Mouse (Mus musculus): ENCODE measurements around the gene Kctd6.
A peak's percentile ranks its signal among the peaks of the same experiment; 100 is the strongest.

The Kctd6 gene

GRCm38 (mm10) chr14:8214299-8215207, 613 bp downstream of the Kctd6 start:
- peak; percentile 64 to 71 for DNase-seq (ENCODE audit: low spot score in 2 of 2)

GRCm38 (mm10) chr14:8215208-8215778, 1.4 kb downstream of the Kctd6 start:
- no peak for DNase-seq (ENCODE audit: low spot score in 2 of 2)

DNA sequence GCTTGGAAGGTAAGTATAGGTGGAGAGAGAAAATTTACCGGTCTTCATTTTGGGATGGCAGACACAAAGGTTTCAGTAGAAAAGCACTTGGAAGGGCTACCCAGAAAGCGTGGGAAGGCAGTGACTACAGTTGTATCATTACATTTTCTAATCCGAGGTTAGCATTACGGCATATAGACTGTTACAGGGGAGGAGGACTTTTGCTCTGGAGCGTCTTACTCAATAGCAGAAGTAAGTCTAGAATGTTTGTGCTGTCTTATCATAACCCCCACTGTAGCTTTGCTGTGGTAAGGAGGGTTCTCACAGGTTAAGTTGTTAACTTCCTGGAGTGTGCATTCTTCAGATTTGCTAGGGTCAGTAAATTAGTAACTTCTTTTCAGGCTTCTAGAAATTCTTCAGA, 2.2 kb downstream of the Kctd6 start:
- no peak for DNase-seq (ENCODE audit: low spot score in 2 of 2)

GRCm38 (mm10) chr14:8218238-8218637, 4.3 kb downstream of the Kctd6 start:
- no peak for DNase-seq (ENCODE audit: low spot score in 2 of 2)

DNA sequence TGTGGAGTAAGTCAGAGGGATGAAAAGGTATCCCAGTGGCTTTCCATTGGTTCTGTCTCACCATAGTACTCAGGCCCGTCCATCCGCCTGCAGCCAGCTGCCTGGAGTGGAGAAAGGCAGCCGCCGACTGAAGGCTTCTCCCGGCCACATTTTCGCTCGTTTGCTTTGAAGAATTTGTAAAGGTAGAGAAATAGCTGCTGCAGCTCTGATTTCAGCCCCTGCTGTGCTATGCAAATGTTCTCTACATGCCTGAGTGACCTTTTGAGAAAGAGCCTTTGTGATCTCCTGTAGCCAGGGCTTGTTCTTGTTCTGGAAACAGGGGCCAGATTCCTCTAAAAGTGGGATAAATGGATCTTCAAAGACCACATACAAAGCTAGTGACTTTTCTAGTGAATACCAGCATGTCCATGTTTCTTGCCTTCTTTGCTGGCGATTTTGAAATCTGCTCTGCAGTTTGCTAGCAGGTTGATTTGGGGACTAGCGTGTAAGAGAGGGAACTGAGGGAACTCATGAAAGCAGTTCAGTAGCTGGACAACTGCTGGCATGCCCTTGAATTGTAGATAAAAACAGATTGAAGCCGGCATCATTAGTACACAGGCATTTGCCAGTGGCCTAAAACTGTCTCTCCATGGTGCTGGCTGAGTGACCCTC, 4.9 kb downstream of the Kctd6 start:
- no peak for DNase-seq (ENCODE audit: low spot score in 2 of 2)

DNA sequence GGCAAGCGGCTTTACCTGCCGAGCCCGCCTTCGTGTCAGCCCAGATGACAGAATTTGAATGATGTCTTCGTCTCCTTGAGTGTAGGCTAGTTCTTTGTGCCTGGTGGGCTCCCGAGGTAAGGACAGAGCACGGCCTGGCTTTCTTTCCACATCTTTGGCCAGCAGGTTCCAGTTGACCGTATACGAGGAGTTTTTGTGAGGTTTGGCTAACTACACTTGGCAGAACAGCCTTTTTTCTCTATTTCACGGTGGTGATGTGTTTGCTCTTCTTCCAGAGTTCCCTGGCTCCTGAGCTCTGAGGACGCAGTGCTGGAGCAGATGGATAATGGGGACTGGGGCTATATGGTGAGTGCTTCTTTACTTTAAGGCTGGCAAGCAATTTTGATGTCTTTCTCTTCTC, 5.9 kb downstream of the Kctd6 start:
- DNase-seq (ENCODE audit: low spot score in 2 of 2) = no peak

- no peak for DNase-seq (ENCODE audit: low spot score in 2 of 2)
These were observed 6.4 kb downstream of the Kctd6 start for GRCm38 (mm10) chr14:8220306-8220705.

DNA sequence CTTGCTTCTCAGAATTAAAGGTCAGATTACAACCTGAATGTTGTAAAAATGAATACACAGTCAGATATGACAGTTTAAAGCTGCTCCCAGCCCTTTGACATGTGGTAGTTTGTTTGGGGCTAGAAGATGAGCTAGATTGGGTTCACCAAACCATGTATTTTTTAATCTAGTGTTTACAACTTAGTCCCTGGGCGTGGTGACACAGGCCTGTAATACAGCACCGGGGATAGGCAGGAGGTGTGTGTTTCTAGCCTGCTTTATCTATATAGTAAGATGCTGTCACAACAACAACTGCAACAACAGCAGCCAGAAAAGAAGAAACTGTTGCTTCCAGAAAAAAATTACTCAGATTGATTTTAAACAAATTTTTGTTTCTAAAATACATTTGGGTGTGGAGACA, 7.0 kb downstream of the Kctd6 start:
- DNase-seq (ENCODE audit: low spot score in 2 of 2) = no peak

DNA sequence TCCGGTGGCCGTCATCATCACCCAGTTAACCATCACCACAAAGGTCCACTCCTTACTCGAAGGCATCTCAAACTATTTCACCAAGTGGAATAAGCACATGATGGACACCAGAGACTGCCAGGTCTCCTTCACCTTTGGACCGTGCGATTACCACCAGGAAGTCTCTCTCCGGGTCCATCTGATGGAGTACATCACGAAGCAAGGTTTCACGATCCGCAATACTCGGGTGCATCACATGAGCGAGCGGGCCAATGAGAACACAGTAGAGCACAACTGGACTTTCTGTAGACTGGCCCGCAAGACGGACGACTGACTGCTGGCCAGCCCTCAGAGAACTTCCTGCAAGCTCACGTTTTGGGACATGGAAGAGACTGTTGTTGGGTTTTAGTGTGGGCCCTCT, 8.6 kb downstream of the Kctd6 start:
- no peak for DNase-seq (ENCODE audit: low spot score in 2 of 2)

GRCm38 (mm10) chr14:8223506-8224293, 9.8 kb downstream of the Kctd6 start:
- no peak for DNase-seq (ENCODE audit: low spot score in 2 of 2)

GRCm38 (mm10) chr14:8224805-8225204, 10.9 kb downstream of the Kctd6 start:
- DNase-seq (ENCODE audit: low spot score in 2 of 2) = no peak

DNA sequence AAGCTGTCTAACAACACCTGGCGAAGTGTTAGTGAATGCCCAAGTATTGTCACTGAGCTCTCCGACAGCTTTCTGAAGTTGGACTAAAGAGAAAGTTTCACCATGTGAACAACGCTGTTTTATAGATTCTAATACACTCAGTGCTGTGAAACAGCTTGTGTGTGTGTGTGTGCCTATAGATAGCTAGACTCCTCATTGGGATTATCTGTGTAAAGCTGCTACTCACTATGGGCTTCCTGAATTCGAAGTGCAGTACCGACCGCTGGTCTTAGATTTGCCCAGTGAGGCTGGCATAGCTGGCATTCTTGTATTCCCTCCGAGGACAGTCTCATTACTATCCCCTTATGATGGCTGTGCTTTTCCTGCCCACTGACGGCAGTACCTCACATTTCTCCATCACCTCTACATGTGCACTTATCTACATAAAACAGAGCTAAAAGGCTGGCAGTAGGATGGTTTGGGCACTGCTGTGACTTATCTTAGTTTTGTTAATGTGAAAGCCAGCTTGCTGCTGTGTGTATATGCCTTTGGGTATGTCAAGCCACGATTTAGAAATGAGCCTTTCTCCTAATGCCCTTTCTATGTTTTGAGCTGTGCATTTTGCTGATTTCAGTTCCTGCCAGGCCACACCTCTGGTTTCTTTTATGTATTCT, 15.6 kb downstream of the Kctd6 start:
- no peak for DNase-seq (ENCODE audit: low spot score in 2 of 2)

DNA sequence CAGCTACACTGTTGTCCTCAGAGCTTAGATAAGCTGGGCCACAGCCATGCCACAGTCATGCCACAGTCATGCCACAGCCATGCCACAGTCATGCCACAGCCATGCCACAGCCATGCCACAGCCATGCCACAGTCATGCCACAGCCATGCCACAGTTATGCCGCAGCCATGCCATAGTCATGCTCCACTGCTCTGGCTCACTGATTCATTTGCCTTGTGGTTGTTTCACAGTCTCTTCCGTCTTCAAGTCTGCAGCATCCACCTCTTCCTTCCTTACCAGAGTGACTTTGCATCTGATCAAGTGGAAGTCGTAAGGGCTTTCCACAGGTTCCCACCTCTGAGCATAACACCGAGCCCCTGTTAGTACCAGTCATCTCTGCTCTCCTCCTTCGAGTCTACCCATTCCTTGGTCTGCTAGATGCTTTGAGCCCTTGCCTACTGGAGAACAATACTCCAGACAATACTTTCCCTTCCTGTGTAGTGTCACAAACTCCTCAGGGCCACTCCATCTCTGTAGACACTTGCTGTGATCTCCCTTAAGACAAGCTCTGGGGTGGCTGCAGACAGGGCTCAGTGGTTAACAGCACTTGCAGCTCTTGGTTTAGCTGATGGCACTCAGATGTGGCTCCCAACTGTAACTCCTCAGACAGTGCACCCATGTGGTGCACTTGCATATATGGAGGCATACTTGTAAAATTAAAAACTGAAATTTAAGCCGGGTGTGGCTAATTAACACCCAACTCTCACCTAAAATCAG, 18.4 kb downstream of the Kctd6 start:
- no peak for DNase-seq (ENCODE audit: low spot score in 2 of 2)

DNA sequence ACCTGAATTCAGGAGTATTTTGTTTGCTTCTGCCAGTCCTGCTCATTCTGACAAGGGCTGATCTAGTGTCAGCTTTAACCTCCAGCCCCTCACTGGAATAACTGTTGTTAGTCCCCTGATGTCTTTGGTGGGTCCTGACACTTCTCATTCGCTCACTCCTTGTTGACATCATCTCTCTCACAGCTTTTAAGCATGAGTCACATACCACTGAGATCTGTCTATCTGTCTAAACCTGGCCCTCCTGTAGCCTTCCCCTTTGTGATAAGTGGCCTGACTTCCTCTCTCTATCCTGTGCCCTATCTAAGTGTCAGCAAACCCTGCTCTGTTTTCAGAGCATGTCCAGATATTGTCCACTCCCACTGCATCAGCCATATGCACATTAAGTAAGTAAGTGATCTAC, 19.3 kb downstream of the Kctd6 start:
- DNase-seq (ENCODE audit: low spot score in 2 of 2) = no peak

- no peak for DNase-seq (ENCODE audit: low spot score in 2 of 2)
These were observed 27.9 kb downstream of the Kctd6 start for GRCm38 (mm10) chr14:8241816-8242215.

DNA sequence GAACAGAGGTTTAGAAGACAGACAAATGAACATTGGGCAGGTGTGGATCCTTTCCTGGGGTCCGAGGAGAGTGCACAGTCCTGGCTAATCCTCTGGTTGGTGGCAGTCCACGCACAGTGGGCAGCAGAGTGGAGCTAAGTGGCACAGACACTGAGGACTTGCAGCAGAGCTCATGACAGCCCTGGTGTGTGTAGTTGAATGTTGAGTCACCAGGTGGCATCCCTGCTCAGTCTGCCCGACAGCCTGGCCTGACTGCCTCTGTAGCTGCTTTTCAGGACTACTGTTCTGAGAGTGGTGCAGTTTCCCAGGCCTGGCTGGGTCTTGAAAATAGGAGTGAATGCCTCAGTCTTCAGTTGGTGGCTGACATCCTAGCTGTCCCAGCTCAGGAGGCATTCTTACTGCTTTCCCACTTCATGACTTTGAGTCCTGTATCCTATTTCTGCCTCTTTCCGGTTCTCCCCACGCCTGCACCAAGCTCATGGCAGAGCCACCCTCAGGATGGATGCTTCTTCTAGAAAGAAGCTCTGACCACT, 28.5 kb downstream of the Kctd6 start:
- no peak for DNase-seq (ENCODE audit: low spot score in 2 of 2)

- DNase-seq (ENCODE audit: low spot score in 2 of 2) = no peak
These were observed 29.4 kb downstream of the Kctd6 start for GRCm38 (mm10) chr14:8243136-8243888.

DNA sequence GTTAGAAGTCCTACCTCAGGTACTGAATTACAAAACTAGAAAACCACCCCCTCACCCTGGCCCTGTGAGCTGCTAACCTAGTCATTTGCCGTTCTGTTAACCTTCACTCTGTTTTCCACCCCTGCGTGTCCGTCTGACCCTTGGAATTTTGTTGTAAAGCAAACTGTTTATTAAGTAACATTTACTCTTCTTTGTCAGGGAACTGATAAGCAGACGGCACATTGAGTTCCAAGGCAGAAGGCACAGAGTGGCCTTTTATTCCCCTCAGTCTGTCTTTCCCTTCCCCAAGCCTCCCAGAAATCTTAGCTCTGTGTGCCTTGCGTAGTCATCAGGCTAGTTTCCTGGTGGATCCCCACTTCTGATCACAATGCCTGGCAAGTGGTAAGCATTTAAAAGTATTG, 30.3 kb downstream of the Kctd6 start:
- no peak for DNase-seq (ENCODE audit: low spot score in 2 of 2)

DNA sequence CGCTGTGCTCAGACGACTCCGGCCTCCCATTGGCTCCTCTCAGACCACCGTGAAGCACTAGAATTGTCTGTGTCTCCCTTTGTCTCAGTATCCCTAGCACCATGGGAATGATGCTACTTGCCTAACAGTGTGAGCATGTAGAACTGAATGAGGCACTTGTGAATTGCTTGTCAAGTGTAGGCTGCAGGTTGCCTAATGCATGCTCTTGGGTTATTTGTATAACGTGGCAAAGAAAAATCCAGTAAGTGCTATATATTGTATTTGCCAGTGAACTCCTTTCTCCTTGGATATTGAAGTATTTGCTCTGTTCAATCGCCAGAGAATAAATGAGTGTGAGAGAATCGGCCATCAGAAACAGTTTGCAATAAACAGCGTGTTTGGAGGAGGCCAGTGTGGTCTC, 32.9 kb downstream of the Kctd6 start:
- DNase-seq (ENCODE audit: low spot score in 2 of 2) = no peak

GRCm38 (mm10) chr14:8249206-8249605, 35.3 kb downstream of the Kctd6 start:
- no peak for DNase-seq (ENCODE audit: low spot score in 2 of 2)

Measured in urinary bladder, postnatal 4 days (tissue).